Mouse (Mus musculus): ENCODE data around the gene Cfap97d2.
A peak's percentile ranks its signal among the peaks of the same experiment; 100 is the strongest.

The Cfap97d2 gene

DNA sequence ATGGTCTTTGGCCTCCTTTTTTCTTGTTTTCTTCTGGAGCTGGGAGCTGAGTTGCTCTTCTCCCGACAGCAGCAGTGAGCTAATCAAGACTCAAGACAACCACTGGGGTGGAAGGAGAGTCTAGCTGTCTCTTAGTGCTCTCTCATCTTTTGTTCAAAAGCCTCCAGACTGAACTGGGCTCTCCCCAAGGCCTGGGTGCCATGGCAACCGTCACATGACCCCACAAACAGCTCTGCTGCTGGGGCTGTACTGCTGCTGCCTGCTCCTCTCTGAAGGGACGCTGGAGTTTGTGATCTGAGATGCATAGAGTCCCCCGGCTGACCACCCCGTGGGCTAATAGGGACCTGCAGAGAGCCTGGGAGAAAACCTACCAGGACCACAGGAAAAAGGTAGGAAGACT lies at the start of gene Cfap97d2:
Gene Cfap97d2, plus strand, starts transcription at position 222 of the 400 bp plus-strand sequence.
- DNase-seq (ENCODE audit: extremely low spot score) = peak; percentile 78

DNA sequence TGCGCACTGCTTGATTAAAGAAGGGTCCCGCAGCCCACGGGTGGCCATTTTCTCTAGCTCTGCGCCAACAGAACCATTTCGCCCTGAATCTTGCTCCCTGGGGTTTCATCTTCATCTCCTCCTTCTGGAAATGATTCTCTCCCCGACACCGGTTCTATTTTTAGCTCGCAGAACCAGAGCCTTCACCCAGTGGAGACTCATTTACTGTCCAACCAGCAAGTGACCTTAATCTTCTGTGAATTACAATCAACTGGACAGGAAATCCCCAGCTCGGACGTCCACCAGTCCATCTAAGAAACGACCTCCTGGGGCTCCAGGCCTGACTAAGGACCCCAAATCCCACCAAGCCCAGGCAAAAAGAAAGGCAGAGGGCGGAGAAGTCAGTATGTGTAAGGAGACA lies 48.2 kb upstream of the Cfap97d2 start:
- no peak for DNase-seq (ENCODE audit: extremely low spot score)

- DNase-seq (ENCODE audit: extremely low spot score) = no peak
These were observed 45.4 kb upstream of the Cfap97d2 start for GRCm38 (mm10) chr8:13660323-13660722.

- no peak for DNase-seq (ENCODE audit: extremely low spot score)
These were observed 40.9 kb upstream of the Cfap97d2 start for GRCm38 (mm10) chr8:13664711-13665210.

DNA sequence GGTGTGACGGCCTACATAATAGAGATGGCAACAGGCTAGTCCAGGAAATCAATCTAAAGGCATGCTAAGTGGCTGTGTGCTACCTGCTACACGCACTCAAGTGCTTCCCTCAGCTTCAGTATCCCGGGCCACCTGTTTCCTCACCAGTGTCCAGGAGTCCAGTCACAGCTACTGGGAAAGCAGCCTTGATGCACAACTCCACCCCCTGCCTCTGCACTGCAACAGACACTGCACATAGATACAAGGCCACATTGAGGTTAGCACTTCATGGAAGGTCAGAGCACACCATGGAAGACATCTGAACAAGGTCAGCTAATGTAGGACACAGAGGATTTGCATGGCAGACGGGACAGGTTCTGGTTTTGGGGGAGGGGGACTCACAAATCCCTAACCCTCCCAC lies 40.2 kb upstream of the Cfap97d2 start:
- DNase-seq (ENCODE audit: extremely low spot score) = no peak

DNA sequence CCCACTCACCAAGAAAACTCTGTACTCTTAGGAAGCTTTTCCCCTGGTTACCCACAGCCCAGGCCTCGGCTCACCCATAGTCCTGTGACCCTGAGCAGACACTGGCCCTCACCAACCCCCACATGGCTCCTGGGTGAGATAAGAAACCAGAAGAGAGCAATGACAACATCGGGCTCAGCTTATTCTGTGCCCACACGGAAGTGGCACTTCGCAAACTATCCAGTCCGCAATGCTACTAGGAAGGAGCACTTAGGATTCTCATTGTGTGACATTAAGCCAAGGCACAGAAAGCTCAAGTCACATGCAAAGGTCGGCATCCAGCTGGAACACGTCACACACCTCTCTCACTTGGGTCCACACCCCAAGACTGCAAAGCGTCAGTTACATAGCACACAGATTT lies 39.7 kb upstream of the Cfap97d2 start:
- DNase-seq (ENCODE audit: extremely low spot score) = no peak

- DNase-seq (ENCODE audit: extremely low spot score) = peak; percentile 17
These were observed 37.8 kb upstream of the Cfap97d2 start for GRCm38 (mm10) chr8:13667917-13668316.

DNA sequence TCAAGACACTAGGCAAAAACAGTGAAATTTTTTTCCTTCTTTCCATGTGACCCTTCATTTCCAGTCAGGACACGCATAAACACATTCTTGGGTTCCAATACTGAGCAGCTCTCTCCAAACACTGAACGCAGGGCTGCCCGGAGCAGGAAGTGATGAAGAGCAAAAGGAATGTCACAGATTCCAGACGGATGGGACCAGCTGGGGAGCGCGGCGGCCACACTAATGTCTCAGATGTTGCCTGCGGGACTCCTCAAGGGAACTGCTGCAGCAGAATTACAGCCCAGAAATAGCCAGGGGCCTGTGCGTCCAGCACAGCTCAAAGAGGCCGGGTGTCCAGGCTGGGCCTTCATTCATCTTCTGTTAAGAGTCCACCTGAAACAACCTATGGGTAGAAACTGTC lies 37.3 kb upstream of the Cfap97d2 start:
- peak; percentile 29 for DNase-seq (ENCODE audit: extremely low spot score)

GRCm38 (mm10) chr8:13670011-13670471 lies 35.6 kb upstream of the Cfap97d2 start:
- DNase-seq (ENCODE audit: extremely low spot score) = no peak

GRCm38 (mm10) chr8:13671246-13672003 lies 34.3 kb upstream of the Cfap97d2 start:
- no peak for DNase-seq (ENCODE audit: extremely low spot score)

- DNase-seq (ENCODE audit: extremely low spot score) = no peak
These were observed 32.5 kb upstream of the Cfap97d2 start for GRCm38 (mm10) chr8:13673215-13673614.

GRCm38 (mm10) chr8:13674294-13675010 lies 31.2 kb upstream of the Cfap97d2 start:
- no peak for DNase-seq (ENCODE audit: extremely low spot score)

DNA sequence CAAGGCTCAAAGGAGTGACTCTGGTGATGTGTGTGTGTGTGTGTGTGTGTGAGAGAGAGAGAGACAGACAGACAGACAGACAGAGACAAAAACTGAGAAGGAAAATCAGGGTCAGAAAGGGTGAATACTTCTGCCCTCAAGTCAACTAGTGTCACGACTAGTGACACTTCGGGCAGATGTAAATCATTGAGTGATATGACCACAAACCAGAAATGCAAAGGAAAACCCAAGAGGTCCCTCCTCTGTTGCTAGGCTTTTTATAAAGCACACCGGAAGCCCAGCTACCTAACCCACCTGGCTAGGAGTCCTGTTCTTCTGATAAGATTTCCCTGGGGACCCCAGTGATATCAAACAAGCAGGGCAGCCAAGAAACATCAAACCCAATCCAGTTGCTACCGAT lies 30.6 kb upstream of the Cfap97d2 start:
- DNase-seq (ENCODE audit: extremely low spot score) = no peak

- no peak for DNase-seq (ENCODE audit: extremely low spot score)
These were observed 30.2 kb upstream of the Cfap97d2 start for GRCm38 (mm10) chr8:13675524-13675923.

DNA sequence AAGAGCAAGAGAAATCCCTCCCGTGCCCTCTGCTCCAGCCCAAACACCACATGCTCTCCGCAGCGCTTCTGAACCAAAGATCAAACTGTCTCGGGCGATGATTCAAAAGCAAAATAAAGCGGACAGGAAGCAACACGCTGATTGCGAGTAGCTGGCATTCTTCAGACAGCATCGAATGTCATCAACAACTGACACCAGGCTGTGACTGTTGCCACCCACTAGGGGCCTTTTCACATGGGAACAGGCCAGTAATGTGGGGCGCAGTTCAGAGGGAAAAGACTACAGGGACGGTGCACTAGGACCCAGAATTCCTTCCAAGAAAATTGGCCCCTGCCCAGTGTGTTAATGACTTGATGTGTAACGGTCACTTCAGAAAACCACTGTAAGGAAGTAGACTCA lies 29.4 kb upstream of the Cfap97d2 start:
- DNase-seq (ENCODE audit: extremely low spot score) = peak; percentile 58

GRCm38 (mm10) chr8:13676701-13677412 lies 28.8 kb upstream of the Cfap97d2 start:
- DNase-seq (ENCODE audit: extremely low spot score) = peak; percentile 72

DNA sequence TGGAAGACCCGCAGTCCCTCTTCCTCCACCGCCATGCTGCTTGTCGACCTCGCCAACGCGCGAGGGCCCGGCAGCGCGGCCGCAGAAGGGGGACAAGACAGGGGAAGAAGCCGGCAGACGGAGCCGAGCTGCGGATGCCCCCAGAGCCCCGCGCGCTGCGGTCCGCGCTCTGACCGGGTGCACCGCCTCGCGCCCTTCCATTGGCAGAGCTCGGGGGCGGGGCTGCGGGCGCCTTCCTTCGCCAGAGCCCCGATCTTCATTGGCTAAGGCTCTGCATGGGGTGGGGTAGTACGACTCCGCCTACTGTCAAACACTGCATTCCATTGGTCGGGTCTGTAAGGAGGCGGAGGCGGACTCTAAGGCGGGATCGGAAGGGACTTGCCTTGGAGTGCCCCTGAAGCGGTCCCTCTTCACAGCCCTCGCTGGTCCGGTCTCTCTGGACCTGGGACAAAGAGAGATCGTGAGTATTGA lies 28.2 kb upstream of the Cfap97d2 start, which contains the start of gene Rasa3:
Gene Rasa3, minus strand, starts transcription at position 191 of the 471 bp plus-strand sequence.
- peak; percentile 94 for DNase-seq (ENCODE audit: extremely low spot score)

DNA sequence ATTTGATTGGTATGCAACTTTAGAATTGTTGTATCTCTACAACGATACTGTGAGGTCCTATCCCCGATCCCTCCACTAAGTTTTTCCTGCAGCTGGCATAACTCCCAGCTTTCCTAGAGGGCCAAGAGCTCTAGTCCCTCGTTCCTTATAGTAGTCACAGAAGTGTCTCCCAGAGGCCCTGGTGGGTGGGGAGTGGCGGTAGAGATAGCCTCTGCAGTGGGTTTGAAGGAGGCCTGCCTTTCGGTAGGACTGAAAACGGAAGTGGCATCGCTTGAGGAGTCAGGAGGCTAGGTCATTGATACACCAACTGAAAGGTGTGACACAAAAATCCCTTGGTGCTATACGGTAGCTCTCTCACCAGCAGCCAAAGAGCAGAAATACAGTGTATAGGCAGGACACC lies 27.5 kb upstream of the Cfap97d2 start:
- no peak for DNase-seq (ENCODE audit: extremely low spot score)

- no peak for DNase-seq (ENCODE audit: extremely low spot score)
These were observed 21.6 kb upstream of the Cfap97d2 start for GRCm38 (mm10) chr8:13684131-13684530.

- DNase-seq (ENCODE audit: extremely low spot score) = no peak
These were observed 19.9 kb upstream of the Cfap97d2 start for GRCm38 (mm10) chr8:13685674-13686314.

DNA sequence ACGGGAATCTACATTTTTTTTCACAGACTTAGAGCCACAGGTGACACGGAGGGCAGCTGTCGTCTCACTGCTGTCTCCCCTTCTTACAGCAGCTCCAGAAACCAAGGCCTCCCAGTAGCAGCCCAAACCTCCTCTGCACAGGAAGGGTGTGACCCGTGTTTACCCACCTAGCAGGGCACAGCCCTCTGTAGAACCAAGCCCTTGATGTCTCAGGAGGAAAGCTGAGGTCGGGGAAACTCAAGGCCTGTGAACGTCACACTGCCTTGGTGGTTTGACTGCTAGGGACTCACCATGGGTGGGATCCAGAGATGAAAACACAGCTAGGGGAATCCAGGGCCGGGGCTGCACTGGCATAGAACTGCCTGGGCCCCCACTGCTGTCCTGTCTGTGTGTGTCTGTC lies 19.3 kb upstream of the Cfap97d2 start:
- DNase-seq (ENCODE audit: extremely low spot score) = no peak
